Mouse (Mus musculus): ENCODE measurements around the gene Cask. TPM values are rescaled to one million over a fixed set of nuclear protein-coding genes. Genes with fewer than 3 reads are reported as not detected.

Cask gene
- total and polyA plus RNA-seq, 3 experiments, result 1.8 to 16.2 (median 15.7) TPM

DNA sequence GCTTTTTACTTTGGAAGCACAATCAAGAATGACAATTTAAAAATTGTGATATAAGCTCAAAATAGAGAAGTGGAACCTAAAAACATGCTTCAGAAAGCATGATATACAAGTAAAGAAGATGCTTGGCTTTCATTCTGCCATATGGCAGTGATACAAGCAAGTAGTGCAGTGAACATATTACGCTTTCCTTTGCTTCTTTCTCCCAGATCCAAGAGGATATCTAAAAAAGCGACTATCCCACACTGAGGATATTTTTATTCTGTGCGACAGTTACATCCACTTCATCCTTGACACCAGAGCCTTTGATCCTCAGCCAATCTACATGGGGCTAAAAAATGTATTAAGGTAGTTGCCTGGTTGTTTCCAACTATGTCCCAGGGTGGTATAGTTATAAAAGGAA lies 169.4 kb downstream of the Cask start:
- H3K79me2 ChIP-seq (replicated peaks; ENCODE audit: control insufficient read depth, insufficient read depth, low read length), result no peaks in the 10 kb centered on the region
- no peaks in the 10 kb centered on the region for H3K36me3 ChIP-seq (ENCODE audit: control insufficient read depth, insufficient read depth, low read length)
- WGBS, result 72% methylated on average over 3 of the region's 3 CpGs
- no peak for DNase-seq
- intact Hi-C loops (cut with DNase I), result no loop called here
- no peak overlapping the region for H3K4me3 ChIP-seq
- H3K4me1 ChIP-seq (ENCODE audit: control insufficient read depth, insufficient read depth, low read length), result no peaks in the 10 kb centered on the region
- TF ChIP-seq EP300 (IDR thresholded peaks at IDR 0.05; ENCODE audit: insufficient read depth, low read depth, low read length), result no peak
- TF ChIP-seq POLR2A (IDR thresholded peaks at IDR 0.05; ENCODE audit: insufficient read depth, low read depth, low read length), result no peak
- TF ChIP-seq CTCF (IDR thresholded peaks at IDR 0.05), result no peak
- H3K27me3 ChIP-seq (ENCODE audit: control insufficient read depth, insufficient read depth, low read length), result no peaks in the 10 kb centered on the region
- H3K9ac ChIP-seq (ENCODE audit: low read depth, low read length), result no peak overlapping the region
- no peak overlapping the region for H3K27ac ChIP-seq

DNA sequence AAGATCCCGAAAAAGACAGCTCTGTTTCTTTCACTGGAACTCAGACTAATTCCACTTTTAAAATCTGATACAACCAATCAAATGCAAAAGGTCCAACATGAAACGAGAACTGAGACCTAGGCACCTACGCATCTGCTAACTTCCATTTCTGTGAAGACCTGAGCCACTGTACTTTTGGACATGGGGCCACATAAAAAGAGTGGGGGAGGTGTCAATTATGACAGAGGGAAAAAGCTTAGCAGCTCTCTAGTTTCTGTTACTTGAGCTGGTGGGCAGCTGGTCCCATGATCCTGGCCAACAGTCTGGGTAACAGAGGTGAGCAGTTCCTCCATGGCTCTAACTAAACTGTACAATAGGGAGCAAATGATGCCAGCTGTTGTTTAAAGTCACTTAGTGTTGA lies 178.2 kb downstream of the Cask start:
- no peak overlapping the region for H3K9ac ChIP-seq (ENCODE audit: low read depth, low read length)
- no peaks in the 10 kb centered on the region for H3K36me3 ChIP-seq (ENCODE audit: control insufficient read depth, insufficient read depth, low read length)
- DNase-seq, result no peak
- intact Hi-C loops (cut with DNase I), result no loop called here
- no peaks in the 10 kb centered on the region for H3K4me1 ChIP-seq (ENCODE audit: control insufficient read depth, insufficient read depth, low read length)
- 87% methylated on average over 3 of the region's 3 CpGs for WGBS
- H3K79me2 ChIP-seq (replicated peaks; ENCODE audit: control insufficient read depth, insufficient read depth, low read length), result no peaks in the 10 kb centered on the region
- H3K27me3 ChIP-seq (ENCODE audit: control insufficient read depth, insufficient read depth, low read length), result no peaks in the 10 kb centered on the region
- H3K4me3 ChIP-seq, result no peak overlapping the region
- no peak overlapping the region for H3K27ac ChIP-seq
- TF ChIP-seq CTCF (IDR thresholded peaks at IDR 0.05), result no peak
- TF ChIP-seq POLR2A (IDR thresholded peaks at IDR 0.05; ENCODE audit: insufficient read depth, low read depth, low read length), result no peak
- TF ChIP-seq EP300 (IDR thresholded peaks at IDR 0.05; ENCODE audit: insufficient read depth, low read depth, low read length), result no peak

- Histone ChIP-seq H3K36me3 (ENCODE audit: control insufficient read depth, insufficient read depth, low read length) (no peaks in the 10 kb centered on the region), H3K79me2 (replicated peaks; ENCODE audit: control insufficient read depth, insufficient read depth, low read length) (no peaks in the 10 kb centered on the region), H3K27me3 (ENCODE audit: control insufficient read depth, insufficient read depth, low read length) (no peaks in the 10 kb centered on the region), H3K9ac (ENCODE audit: low read depth, low read length) (no peak overlapping the region), H3K27ac (no peak overlapping the region), H3K4me3 (no peak overlapping the region), H3K4me1 (ENCODE audit: control insufficient read depth, insufficient read depth, low read length) (no peaks in the 10 kb centered on the region)
- intact Hi-C loops (cut with DNase I), result no loop called here
- TF ChIP-seq EP300 (IDR thresholded peaks at IDR 0.05; ENCODE audit: insufficient read depth, low read depth, low read length) (no peak), POLR2A (IDR thresholded peaks at IDR 0.05; ENCODE audit: insufficient read depth, low read depth, low read length) (no peak), CTCF (IDR thresholded peaks at IDR 0.05) (no peak)
- DNase-seq, result no peak
- 72% methylated on average over 3 of the region's 3 CpGs for WGBS
These were observed 180.8 kb downstream of the Cask start for GRCm38 (mm10) chrX:13670342-13670741.

- H3K79me2 ChIP-seq (replicated peaks; ENCODE audit: control insufficient read depth, insufficient read depth, low read length), result no peaks in the 10 kb centered on the region
- WGBS, result 67% methylated on average over 5 of the region's 5 CpGs
- intact Hi-C loops (cut with DNase I), result no loop called here
- no peak for DNase-seq
- H3K36me3 ChIP-seq (ENCODE audit: control insufficient read depth, insufficient read depth, low read length), result no peaks in the 10 kb centered on the region
- H3K9ac ChIP-seq (ENCODE audit: low read depth, low read length), result no peak overlapping the region
- no peak overlapping the region for H3K27ac ChIP-seq
- no peak overlapping the region for H3K4me3 ChIP-seq
- no peaks in the 10 kb centered on the region for H3K27me3 ChIP-seq (ENCODE audit: control insufficient read depth, insufficient read depth, low read length)
- no peaks in the 10 kb centered on the region for H3K4me1 ChIP-seq (ENCODE audit: control insufficient read depth, insufficient read depth, low read length)
- TF ChIP-seq POLR2A (IDR thresholded peaks at IDR 0.05; ENCODE audit: insufficient read depth, low read depth, low read length) (no peak), EP300 (IDR thresholded peaks at IDR 0.05; ENCODE audit: insufficient read depth, low read depth, low read length) (no peak), CTCF (IDR thresholded peaks at IDR 0.05) (no peak)
These were observed 182.3 kb downstream of the Cask start for GRCm38 (mm10) chrX:13668867-13669266.

DNA sequence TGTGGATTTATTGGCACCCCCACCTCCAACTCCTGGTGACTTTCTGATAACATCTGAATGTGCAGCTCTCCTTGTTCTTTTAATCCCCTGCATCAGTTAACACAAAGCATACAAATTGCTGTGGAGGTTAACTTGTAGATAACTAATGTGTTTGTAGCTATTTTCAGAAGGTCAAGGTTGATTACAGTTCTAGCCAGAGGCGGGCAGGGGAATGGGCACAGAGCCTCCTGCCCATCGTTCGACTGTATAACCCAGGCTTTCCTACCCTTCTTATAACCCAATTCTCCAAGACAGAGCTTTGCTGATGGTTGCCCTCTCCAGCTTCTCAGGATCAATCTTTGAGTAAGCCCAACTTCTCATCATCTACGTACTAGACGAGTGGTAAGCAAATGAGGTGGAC lies 190.1 kb downstream of the Cask start, which contains the start of gene Gpr82:
Gpr82 (plus strand) TSS at position 301 of the 400 bp plus-strand sequence.
- Histone ChIP-seq H3K4me3 (no peak within 1 kb of the TSS), H3K36me3 (ENCODE audit: control insufficient read depth, insufficient read depth, low read length) (no peaks in the 10 kb centered on the region), H3K79me2 (replicated peaks; ENCODE audit: control insufficient read depth, insufficient read depth, low read length) (no peaks in the 10 kb centered on the region), H3K27me3 (ENCODE audit: control insufficient read depth, insufficient read depth, low read length) (no peaks in the 10 kb centered on the region), H3K4me1 (ENCODE audit: control insufficient read depth, insufficient read depth, low read length) (no peaks in the 10 kb centered on the region; the same call in 1 of the 2 replicates), H3K27ac (no peak within 1 kb of the TSS), H3K9ac (ENCODE audit: low read depth, low read length) (no peak within 1 kb of the TSS)
- intact Hi-C loops (cut with DNase I), result no loop called here
- no peak for TF ChIP-seq POLR2A (IDR thresholded peaks at IDR 0.05; ENCODE audit: insufficient read depth, low read depth, low read length)
- no peak for TF ChIP-seq CTCF (IDR thresholded peaks at IDR 0.05)
- TF ChIP-seq EP300 (IDR thresholded peaks at IDR 0.05; ENCODE audit: insufficient read depth, low read depth, low read length), result no peak
- no peak for DNase-seq
- WGBS, result 89% methylated on average over 5 of the region's 5 CpGs

DNA sequence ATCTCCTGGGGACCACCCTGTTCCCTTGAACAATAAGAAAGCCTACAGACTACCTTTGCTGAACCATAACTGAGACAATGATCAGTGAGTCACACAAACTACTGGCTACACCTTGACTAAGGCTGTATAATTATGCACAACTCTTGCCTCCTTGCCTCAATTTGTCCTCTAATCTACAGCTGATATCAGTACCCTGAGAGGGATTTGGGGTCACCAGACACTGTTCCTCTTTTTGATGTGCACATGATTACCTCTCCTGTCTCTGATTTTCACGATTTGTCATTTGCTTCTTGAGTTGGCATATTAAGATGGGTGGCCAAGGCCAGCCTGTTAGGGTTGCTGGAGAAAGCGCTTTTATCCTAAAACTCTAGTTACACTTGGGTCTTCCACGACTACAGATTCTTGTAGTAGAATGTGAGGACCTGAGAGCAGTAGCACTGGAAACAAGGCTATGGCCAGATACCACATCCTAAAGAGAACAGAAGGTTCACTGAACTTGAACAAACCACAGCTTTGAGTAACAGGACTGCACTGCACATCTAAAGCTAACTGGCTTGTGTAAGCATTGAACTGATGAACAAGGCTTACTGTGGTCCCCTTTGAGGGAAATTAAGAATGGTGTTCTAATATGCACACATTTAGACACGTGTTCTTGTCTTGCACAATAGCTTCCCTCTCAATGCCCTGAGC lies 191.8 kb downstream of the Cask start:
- Histone ChIP-seq H3K79me2 (replicated peaks; ENCODE audit: control insufficient read depth, insufficient read depth, low read length) (no peaks in the 10 kb centered on the region), H3K27me3 (ENCODE audit: control insufficient read depth, insufficient read depth, low read length) (no peaks in the 10 kb centered on the region), H3K4me3 (no peak overlapping the region), H3K36me3 (ENCODE audit: control insufficient read depth, insufficient read depth, low read length) (peaks cover 8% of the 10 kb centered on the region; the same call in 1 of the 2 replicates), H3K9ac (ENCODE audit: low read depth, low read length) (no peak overlapping the region), H3K27ac (no peak overlapping the region), H3K4me1 (ENCODE audit: control insufficient read depth, insufficient read depth, low read length) (peaks cover 2% of the 10 kb centered on the region)
- DNase-seq, result no peak
- TF ChIP-seq EP300 (IDR thresholded peaks at IDR 0.05; ENCODE audit: insufficient read depth, low read depth, low read length), result no peak
- no peak for TF ChIP-seq CTCF (IDR thresholded peaks at IDR 0.05)
- TF ChIP-seq POLR2A (IDR thresholded peaks at IDR 0.05; ENCODE audit: insufficient read depth, low read depth, low read length), result no peak
- intact Hi-C loops (cut with DNase I), result loop anchor here (5.0 to 10.0 kb wide), 2 partner anchors 85 to 377 kb away; partner anchors contain the start of gene Ddx3x
- 67% methylated on average over 4 of the region's 4 CpGs for WGBS

Data from heart, adult 2 months (tissue).